Mouse (Mus musculus) limb, embryonic 13.5 days (tissue): Measurements from ENCODE around the gene Trit1. TPM values are rescaled to one million over a fixed set of nuclear protein-coding genes. Genes with fewer than 3 reads are reported as not detected.
"Not testable (repeated sequence)": the region's sequence is repeated elsewhere in the genome, so short reads cannot be mapped to it uniquely, and the experiment has no call there.

Experiments used
- ATAC-seq: fragments of 200-750 bp; cut with Nextera tagmentation; 2 replicates; pipeline ENCODE4 v1.8.0; 2017; ENCODE audit warnings: low read depth, moderate number of reproducible peaks, moderate TSS enrichment; ENCODE audit not compliant: low FRiP score
- H3K27ac ChIP-seq: fragments of 300-500 bp; sonication (generic); 2 replicates; pipeline ENCODE4 v1.5.1; 2015; ENCODE audit warnings: inconsistent platforms, mild to moderate bottlenecking, moderate library complexity
- H3K27me3 ChIP-seq: fragments of 300-500 bp; sonication (generic); 2 replicates; pipeline ENCODE4 v1.6.1; 2015; ENCODE audit warnings: mild to moderate bottlenecking, inconsistent platforms
- H3K36me3 ChIP-seq: fragments of 300-500 bp; sonication (generic); 2 replicates; pipeline ENCODE4 v1.6.1; 2015; ENCODE audit warnings: inconsistent platforms, mild to moderate bottlenecking, moderate library complexity
- H3K4me1 ChIP-seq: fragments of 300-500 bp; sonication (generic); 2 replicates; pipeline ENCODE4 v1.6.1; 2015; ENCODE audit warnings: inconsistent platforms
- H3K4me2 ChIP-seq: fragments of 300-500 bp; sonication (generic); replicated peaks from 2 replicates; pipeline ENCODE4 v1.6.1; 2015; ENCODE audit warnings: inconsistent platforms, mild to moderate bottlenecking, moderate library complexity
- H3K4me3 ChIP-seq: fragments of 300-500 bp; sonication (generic); 2 replicates; pipeline ENCODE4 v1.5.1; 2015; ENCODE audit warnings: moderate library complexity, mild to moderate bottlenecking, inconsistent platforms
- H3K9ac ChIP-seq: fragments of 300-500 bp; sonication (generic); 2 replicates; pipeline ENCODE4 v1.6.1; 2015; ENCODE audit warnings: mild to moderate bottlenecking, inconsistent platforms
- H3K9me3 ChIP-seq: fragments of 300-500 bp; sonication (generic); 2 replicates; pipeline ENCODE4 v1.6.1; 2016; ENCODE audit warnings: inconsistent platforms
- WGBS: fragments of 180-500 bp; shearing (Covaris S2); methylation state at CpG from one replicate; pipeline ENCODE4 v1.1.7; 2015; 5-methylcytosine and 5-hydroxymethylcytosine counted together
- polyA plus RNA-seq: library from polyadenylated mRNA; unstranded; fragments of >200 nt; fragmentation: Nextera tagmentation; extraction: Ambion mirVana; gene quantifications from 2 replicates; pipeline ENCODE4 v1.2.1, GENCODE M21; 2015

Gene Trit1
- polyA plus RNA-seq, 1 experiment from 2014 or later: 19.1 TPM

DNA sequence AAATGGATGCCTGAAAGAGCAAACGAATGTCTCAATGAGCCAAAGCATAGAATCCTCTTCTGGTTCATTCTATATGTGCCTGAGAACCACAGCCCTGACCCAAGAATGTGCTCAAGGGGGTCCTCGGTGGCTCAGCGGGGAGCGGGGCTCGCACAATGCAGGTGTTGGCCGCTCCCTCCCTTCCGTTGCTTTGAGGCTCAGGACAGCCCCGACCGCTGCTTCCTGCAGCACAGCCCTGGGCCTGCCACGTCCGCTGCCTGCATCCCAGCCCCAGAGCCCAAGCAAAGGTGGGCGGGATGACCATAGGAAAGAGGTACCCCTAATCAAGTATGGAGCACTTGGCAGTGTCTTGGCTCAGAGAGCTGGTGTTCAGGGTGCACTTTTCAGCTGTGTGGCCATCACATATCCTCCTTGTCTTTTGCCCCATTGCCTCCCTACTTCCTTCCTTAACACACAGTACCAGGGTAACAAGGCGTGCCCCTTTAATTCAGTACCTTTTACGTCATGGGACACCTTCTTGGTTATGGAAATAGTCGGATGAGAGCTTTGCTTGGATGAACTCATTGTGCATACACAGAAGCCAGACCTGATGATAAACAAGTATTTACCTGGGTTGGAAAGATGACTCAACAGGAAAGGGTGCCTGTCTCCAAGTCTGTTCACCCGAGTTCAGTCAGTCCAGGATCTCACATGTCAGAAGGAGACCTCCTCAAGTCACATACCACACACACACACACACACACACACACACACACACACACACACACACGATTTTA, 32.7 kb upstream of the Trit1 start:
- 24% methylated on average over 17 of the region's 17 CpGs for WGBS

DNA sequence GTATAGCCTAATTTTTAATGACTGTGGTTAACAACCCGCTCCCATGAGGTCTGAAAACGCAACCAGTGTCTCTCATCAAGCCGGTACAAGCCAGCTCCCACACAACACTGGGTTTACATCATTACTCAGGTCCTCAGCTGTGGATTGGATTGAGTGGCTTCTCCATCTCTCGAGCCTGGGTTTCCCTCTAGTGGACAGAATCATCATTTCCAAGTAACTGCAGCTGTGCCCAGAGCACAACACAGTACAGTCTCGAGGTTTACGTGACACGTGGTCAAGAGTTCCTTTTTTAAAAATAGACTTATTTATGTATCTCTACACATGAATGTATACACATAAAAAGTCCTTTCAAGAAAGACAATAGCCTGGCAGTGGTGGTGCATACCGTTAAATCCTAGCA, 31.3 kb upstream of the Trit1 start:
- WGBS: 29% methylated on average over 8 of the region's 8 CpGs
- H3K9me3 ChIP-seq: no peaks in the 10 kb centered on the region
- no peak overlapping the region for H3K4me2 ChIP-seq
- no peak overlapping the region for H3K9ac ChIP-seq
- H3K27ac ChIP-seq: no peak overlapping the region
- no peaks in the 10 kb centered on the region for H3K36me3 ChIP-seq
- H3K27me3 ChIP-seq: peaks cover 22% of the 10 kb centered on the region
- peaks cover 27% of the 10 kb centered on the region for H3K4me1 ChIP-seq
- peak; percentile 83 for ATAC-seq
- no peak overlapping the region for H3K4me3 ChIP-seq

More for the DNA sequence above, 32.7 kb upstream of the Trit1 start:
- peaks cover 27% of the 10 kb centered on the region for H3K4me1 ChIP-seq
- ATAC-seq: no peak
- H3K4me2 ChIP-seq: peak overlapping the region; percentile 52
- peak overlapping the region; percentile 12; the same call in 1 of the 2 replicates for H3K4me3 ChIP-seq
- peaks cover 28% of the 10 kb centered on the region for H3K27me3 ChIP-seq
- H3K36me3 ChIP-seq: no peaks in the 10 kb centered on the region
- H3K27ac ChIP-seq: no peak overlapping the region
- H3K9ac ChIP-seq: peak overlapping the region; percentile 5; the same call in 1 of the 2 replicates
- no peaks in the 10 kb centered on the region for H3K9me3 ChIP-seq

DNA sequence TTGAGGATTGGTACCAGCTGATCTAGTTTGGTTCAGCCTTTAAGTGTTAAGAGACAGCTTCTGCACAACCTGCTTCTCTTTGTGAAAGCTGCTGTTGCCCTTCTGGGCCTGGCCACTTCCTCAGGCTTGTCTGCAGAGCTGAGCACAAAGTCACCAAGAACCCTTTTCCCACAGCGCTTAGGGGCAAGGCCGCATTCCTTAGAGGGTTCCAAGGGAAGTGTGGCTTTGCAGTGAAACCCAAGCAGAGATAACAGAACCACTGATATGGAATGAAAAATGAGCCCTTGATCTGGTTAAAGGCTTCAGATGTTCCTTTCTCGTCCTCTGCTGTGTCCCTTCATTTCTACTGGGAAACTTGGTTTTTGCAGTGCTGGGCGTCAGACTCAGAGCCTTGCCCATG, 29.0 kb upstream of the Trit1 start:
- whole genome bisulfite sequencing: 78% methylated on average over 4 of the region's 4 CpGs
- Histone ChIP-seq H3K4me1 (peaks cover 10% of the 10 kb centered on the region), H3K4me3 (no peak overlapping the region), H3K27me3 (peaks cover 19% of the 10 kb centered on the region), H3K36me3 (no peaks in the 10 kb centered on the region), H3K27ac (no peak overlapping the region), H3K9me3 (0 out of 2 replicates have a peak, but pooled peaks cover 3% of the 10 kb centered on the region), H3K9ac (no peak overlapping the region), H3K4me2 (no peak overlapping the region)
- ATAC-seq: no peak

DNA sequence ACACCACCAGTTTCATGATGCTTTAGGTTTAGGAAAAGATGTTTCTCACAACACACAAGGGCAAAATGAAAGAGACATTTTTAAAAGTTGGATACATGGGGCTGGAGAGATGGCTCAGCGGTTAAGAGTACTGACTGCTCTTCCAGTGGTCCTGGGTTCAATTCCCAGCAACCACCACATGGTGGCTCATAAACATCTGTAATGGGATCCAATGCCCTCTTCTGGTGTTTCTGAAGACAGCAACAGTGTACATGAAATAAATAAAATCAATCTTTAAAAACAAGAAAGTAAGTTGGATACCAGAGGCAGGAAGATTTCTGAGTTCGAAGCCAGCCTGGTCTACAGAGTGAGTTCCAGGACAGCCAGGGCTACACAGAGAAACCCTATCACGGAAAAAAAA, 28.4 kb upstream of the Trit1 start:
- H3K4me2 ChIP-seq: not testable (repeated sequence)
- WGBS: 64% methylated on average over 3 of the region's 3 CpGs

DNA sequence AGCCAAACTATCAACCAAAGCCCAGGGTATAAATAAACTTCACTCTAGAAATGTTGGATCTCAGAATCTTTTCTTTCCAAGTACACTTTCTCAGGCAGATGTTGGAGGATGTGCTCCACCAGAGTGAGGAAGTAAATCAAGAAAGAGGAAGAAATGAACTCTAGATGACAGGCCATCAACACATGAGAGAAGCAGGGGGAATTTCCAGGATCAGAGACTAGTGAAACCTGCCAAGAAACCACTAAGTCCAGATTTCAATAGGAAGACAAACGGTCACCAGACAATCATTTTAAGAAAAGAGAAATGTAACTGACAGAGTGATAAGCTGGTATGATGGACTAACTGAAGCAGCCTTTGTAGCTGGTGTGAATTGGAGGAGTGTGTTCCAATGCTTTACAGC, 25.2 kb upstream of the Trit1 start:
- WGBS: 80% methylated on average over 1 of the region's 1 CpGs
- H3K36me3 ChIP-seq: no peaks in the 10 kb centered on the region
- H3K27me3 ChIP-seq: 0 out of 2 replicates have a peak, but pooled peaks cover 6% of the 10 kb centered on the region
- no peak overlapping the region for H3K27ac ChIP-seq
- no peak for ATAC-seq
- H3K4me1 ChIP-seq: peaks cover 11% of the 10 kb centered on the region
- H3K4me2 ChIP-seq: no peak overlapping the region
- H3K9ac ChIP-seq: no peak overlapping the region
- no peak overlapping the region for H3K4me3 ChIP-seq
- 0 out of 2 replicates have a peak, but pooled peaks cover 3% of the 10 kb centered on the region for H3K9me3 ChIP-seq

More for the DNA sequence above, 28.4 kb upstream of the Trit1 start:
- H3K4me3 ChIP-seq, ATAC-seq, H3K9ac ChIP-seq, H3K36me3 ChIP-seq, H3K9me3 ChIP-seq, H3K27ac ChIP-seq, H3K4me1 ChIP-seq: not testable (repeated sequence)
- peaks cover 17% of the 10 kb centered on the region for H3K27me3 ChIP-seq

DNA sequence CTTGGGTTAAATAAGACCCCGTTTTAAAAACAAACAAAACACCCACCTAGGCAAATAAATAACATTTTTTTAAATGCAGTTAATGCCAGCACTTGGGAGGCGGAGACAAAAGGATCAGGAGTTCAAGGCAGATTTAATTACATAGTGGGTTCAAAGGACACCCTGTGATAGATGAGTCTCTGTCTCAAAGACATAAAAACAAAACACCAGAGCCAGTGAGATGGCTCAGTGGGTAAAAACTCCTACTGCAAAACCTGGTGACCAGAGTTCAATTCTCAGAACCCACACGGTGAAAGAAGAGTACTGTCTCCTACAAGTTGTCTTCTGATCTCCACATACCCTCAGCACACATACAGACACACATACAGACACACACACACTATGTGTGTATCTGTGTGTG, 24.1 kb upstream of the Trit1 start:
- 60% methylated on average over 3 of the region's 3 CpGs for WGBS
- no peak overlapping the region for H3K27ac ChIP-seq

DNA sequence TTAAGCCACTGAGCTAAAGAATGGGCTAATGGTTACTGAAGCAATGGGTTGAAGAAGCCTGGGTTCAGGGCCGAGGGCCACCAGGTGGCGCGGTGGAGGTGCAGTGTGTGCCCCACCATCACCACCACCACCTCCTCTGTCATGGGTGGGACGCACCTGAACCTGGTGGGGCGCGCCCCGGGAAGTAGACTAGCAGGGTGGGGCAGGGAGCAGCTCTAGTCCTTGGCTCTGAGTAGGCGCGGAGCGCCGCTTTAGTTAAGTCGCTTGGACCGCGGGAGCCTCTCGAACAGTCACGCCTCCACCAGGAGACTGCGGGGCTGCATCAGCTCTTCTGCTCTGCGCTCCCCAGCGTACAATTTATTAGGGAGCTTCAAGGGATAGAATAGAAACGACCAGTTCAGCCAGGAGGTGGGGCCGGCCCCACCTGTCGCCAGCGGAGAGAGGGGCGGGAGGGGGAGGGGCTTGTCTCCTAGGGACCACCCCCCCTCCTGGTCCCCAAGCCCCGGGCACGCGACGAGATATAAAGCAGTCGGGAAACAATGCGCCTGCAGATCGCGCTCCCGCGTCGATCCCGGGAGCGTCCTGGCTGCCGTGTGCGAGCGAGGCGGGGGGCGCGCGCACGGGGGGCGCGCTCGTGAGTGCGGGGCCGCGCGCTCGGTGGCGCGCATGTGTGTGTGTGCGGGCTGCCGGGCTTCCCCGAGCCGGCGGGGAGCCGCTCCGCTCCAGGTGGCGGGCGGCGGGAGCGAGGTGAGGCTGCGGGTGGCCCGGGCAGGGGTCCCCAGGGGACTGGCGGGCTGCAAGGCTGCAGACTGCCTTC, 20.8 kb upstream of the Trit1 start, which contains the start of gene Mycl:
Mycl (plus strand) TSS at position 249 of the 817 bp plus-strand sequence.
- WGBS: under 1% methylated on average over 47 of the region's 69 CpGs
- peak; percentile 74 for ATAC-seq

More for the DNA sequence above, 24.1 kb upstream of the Trit1 start:
- no peak overlapping the region for H3K4me2 ChIP-seq
- peaks cover 17% of the 10 kb centered on the region for H3K4me1 ChIP-seq
- H3K27me3 ChIP-seq: 0 out of 2 replicates have a peak, but pooled peaks cover 3% of the 10 kb centered on the region
- H3K9me3 ChIP-seq: 0 out of 2 replicates have a peak, but pooled peaks cover 3% of the 10 kb centered on the region
- H3K36me3 ChIP-seq: no peaks in the 10 kb centered on the region
- ATAC-seq: no peak
- H3K4me3 ChIP-seq: no peak overlapping the region
- no peak overlapping the region for H3K9ac ChIP-seq

DNA sequence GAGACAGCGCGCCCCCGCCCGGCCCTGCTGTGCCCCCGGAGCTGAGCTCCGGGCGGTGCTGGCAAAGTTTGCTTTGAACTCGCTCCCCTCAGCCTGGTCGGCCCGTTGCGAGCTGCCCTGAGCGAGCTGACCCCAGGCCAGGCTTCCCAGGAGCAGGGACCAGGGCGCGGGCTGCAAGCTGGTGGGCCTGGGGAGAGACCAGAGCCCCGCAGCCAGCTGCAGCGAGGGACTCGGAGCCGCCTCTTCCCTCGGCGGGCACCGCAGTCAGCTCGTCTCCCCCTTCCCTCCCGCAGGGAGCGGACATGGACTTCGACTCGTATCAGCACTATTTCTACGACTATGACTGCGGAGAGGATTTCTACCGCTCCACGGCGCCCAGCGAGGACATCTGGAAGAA, 20.2 kb upstream of the Trit1 start:
- under 1% methylated on average over 24 of the region's 32 CpGs for WGBS
- Histone ChIP-seq H3K4me3 (peak overlapping the region; percentile 82), H3K9me3 (0 out of 2 replicates have a peak, but pooled peaks cover 2% of the 10 kb centered on the region), H3K4me1 (peaks cover 39% of the 10 kb centered on the region), H3K9ac (peak overlapping the region; percentile 81), H3K36me3 (peaks cover 13% of the 10 kb centered on the region), H3K27me3 (0 out of 2 replicates have a peak, but pooled peaks cover 9% of the 10 kb centered on the region), H3K27ac (peak overlapping the region; percentile 74), H3K4me2 (peak overlapping the region; percentile 93)
- peak; percentile 16 for ATAC-seq

More for the DNA sequence above, 20.8 kb upstream of the Trit1 start, which contains the start of gene Mycl:
- Histone ChIP-seq H3K9me3 (0 out of 2 replicates have a peak, but pooled peaks cover 3% of the 10 kb centered on the region), H3K4me1 (peaks cover 39% of the 10 kb centered on the region), H3K27ac (peak within 1 kb of the TSS; percentile 74), H3K4me3 (peak within 1 kb of the TSS; percentile 82), H3K9ac (peak within 1 kb of the TSS; percentile 81), H3K36me3 (peaks cover 7% of the 10 kb centered on the region; the same call in 1 of the 2 replicates), H3K27me3 (0 out of 2 replicates have a peak, but pooled peaks cover 9% of the 10 kb centered on the region), H3K4me2 (peak within 1 kb of the TSS; percentile 93)

DNA sequence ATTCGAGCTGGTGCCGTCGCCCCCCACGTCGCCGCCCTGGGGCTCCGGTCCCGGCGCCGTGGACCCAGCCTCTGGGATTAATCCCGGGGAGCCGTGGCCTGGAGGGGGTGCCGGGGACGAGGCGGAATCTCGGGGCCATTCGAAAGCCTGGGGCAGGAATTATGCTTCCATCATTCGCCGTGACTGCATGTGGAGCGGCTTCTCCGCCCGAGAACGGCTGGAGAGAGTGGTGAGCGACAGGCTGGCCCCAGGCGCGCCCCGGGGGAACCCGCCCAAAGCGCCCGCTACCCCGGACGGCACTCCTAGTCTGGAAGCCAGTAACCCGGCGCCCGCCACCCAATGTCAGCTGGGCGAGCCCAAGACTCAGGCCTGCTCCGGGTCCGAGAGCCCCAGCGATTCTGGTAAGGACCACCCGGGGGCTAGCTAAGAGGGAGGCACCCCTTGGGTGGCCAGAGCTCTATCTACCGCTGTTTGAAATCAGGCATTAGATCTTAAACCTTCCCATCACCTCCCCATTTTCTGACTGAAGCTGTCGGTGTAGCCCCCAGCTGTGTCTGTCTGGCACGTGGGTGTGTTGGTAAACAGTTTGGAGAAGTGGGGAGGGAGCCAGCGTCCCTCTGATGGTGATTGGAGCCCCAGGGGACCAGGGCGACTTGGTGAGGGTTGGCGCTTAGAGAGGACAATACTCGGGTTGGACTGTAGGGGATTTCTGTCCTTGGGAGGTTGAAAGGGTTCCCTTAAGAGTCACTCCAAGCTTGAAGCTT, 19.6 kb upstream of the Trit1 start:
- peak overlapping the region; percentile 74 for H3K27ac ChIP-seq
- H3K27me3 ChIP-seq: 0 out of 2 replicates have a peak, but pooled peaks cover 9% of the 10 kb centered on the region
- H3K4me3 ChIP-seq: peak overlapping the region; percentile 82
- H3K36me3 ChIP-seq: peaks cover 19% of the 10 kb centered on the region
- peaks cover 42% of the 10 kb centered on the region for H3K4me1 ChIP-seq
- peak overlapping the region; percentile 81 for H3K9ac ChIP-seq
- H3K9me3 ChIP-seq: no peaks in the 10 kb centered on the region
- H3K4me2 ChIP-seq: peak overlapping the region; percentile 93
- no peak; the same call in 1 of the 2 replicates for ATAC-seq
- under 1% methylated on average over 46 of the region's 47 CpGs for WGBS

DNA sequence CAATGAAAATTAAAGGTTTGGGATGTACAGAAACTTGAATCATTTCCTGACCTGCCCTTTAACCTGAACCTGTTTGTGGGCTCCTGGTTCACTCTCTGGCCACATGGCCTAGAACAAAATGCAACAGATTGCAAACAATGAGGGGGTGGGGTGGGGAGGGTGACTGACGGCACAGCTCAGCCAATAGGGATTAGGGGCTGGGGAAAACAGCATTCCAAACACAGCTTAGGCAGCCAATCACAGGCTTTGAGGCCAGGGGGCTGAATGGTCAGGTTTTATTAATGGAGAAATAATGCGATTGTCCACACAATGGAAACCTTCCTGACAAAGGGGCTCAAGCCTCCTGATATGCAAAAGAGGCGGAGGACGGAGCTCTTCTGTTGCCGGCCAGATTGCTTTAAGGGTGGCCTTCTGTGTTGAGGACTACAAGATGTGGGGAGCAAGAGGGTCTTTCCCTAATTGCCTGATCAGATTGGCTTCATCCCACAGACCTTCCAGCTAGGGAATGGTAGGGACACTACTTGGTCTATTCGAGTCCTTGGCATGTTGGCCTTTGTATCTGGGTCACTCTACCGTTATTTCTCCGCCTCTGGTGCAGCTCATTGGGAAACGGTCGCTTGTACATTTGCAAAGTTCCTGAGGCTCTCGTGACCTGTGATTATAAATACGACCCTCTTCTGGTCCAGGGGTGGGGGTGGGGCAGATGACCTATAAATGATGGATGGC, 17.7 kb upstream of the Trit1 start:
- Histone ChIP-seq H3K27ac (no peak overlapping the region), H3K4me1 (peaks cover 42% of the 10 kb centered on the region), H3K9ac (peak overlapping the region; percentile 39; the same call in 1 of the 2 replicates), H3K4me2 (peak overlapping the region; percentile 93), H3K9me3 (no peaks in the 10 kb centered on the region), H3K27me3 (0 out of 2 replicates have a peak, but pooled peaks cover 9% of the 10 kb centered on the region), H3K36me3 (peaks cover 19% of the 10 kb centered on the region), H3K4me3 (peak overlapping the region; percentile 82)
- WGBS: 12% methylated on average over 12 of the region's 12 CpGs
- 0 out of 2 replicates have a peak, but pooled peaks have one; percentile 26 for ATAC-seq
